Mouse (Mus musculus): ENCODE data around the gene Cfap43.

Cfap43 gene

DNA sequence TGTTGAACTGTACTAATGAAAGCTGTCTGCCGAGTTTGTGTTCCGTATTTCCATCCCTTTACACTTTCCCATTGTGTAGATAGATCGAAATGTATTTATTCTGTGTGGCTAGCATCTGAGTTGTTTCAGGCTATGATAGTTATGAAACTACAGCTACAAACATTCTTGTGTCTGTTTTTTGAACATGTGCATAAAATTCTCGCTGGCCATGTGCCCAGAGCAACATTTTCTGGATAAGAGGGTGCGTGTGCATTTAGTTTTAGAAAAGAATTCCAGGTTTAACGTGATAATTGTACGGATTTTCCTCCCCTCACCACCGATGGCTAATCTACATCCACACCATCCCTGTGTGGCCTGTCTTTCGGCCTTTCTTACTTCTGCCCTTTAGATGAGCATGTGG is 205.6 kb downstream of the Cfap43 start:
- in situ Hi-C loops (cut with MboI, MseI) = no loop called here

DNA sequence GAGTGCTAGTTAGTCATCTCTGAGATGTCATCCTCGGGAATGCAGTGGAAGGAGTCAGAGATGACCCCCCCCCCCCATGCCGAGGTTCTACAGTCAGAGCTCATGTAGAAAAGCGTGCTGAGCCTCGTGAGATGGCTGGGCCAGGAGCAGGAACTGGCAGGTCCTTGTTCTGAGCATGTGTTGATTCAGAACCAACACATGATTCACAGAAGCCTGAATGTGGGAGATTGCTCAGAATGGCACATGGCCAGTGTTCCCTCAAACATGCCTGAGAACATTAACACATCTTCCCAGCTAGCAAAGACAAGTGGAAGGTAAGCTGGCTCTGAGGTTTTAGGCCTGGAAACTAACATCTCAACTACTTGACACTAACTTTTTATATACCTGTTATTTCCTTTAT is 208.7 kb downstream of the Cfap43 start:
- in situ Hi-C loops (cut with MboI, MseI) = no loop called here

DNA sequence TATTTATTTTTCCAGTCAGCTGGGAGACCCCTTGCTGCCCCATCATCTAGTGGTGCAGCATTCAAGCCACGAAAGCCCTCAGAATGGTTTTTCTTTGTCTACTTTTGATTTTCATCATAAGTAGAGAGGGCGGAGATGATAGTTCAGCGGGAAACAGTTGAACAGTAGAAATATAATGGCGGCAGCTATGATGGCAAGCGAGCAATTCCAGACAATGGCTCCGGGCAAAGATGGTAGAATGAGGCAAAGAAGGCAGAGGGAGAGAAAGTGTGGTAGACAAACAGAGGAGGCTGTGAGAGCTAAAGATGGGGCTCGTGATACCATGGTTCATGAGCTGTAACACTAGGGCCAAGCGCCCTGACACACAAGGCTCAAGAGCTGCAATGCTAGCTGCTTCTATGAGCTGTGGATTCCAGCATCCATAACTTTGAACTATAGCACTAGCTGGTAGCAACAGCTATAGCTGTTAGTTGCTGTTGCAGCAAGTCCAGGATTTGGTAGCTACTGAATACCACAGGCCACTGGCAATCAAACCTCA is 213.2 kb downstream of the Cfap43 start:
- in situ Hi-C loops (cut with MboI, MseI) = no loop called here

DNA sequence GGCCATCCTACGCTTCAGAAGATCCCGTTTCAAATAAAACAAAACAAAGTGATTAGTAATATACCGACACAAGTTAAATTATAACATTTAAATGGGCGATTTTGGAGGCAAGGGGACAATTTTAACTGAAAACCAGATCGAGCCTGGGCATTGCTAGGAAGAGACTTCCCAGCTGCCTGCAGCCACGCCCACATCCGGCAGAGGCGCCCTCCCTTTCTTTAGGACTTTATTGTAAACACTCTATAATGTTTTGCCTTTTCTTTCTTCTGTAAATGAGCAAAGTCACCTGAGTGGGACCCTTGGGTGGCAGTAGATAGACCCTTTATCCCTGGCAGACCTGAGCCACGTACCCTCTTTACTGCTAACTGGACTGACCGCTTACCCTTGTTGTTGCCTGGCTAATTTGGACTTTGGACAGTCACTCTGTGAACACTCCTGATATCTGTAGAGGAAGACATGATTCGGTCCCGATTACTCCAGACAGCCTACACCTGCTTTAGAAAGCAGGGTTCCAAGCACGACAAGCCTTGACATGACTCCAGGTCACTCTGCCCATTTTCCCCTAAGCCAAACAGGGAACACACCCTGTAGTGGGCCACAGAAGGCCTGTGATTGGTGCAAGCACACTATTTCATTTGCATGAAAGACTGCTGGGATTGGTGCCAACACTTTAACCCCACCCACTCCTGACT is 213.9 kb downstream of the Cfap43 start:
- in situ Hi-C loops (cut with MboI, MseI) = no loop called here

DNA sequence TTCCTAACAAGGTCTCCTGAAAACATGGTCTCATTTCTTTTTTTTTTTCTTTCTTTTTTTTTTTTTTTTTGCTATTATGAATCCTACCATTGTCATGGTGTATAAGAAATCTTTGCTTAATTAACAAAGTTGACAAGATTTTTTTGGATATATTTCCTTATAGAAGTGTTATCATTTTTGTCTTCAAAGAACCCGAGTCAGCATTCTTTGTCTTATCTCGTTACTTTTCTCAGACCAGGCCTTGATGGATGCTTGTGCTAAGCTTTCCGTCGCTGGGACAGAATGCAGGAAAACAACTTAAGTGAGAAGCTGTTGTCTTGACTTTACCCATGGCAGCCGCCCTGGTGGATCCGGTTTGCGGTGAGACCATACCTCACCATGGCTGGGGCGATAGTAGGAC is 218.6 kb downstream of the Cfap43 start:
- in situ Hi-C loops (cut with MboI, MseI) = no loop called here

DNA sequence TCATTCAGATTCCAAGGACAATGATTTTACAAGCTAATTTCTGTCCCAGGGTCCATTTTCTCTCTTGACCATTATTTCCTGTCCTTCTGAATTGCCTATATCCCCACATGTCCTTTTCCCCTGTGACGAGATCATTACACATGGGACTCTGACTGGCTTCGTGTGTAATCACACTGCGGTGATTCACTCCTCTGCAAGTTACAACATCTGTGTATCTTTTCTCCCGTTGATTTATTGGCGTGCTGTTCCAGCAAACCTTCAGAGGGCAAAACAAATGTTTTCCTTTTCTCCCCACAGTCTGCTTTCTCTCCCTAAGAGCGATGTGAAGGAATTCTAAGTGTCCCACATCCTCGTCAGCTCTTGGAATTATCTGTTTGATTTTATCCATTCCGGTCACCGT is 219.3 kb downstream of the Cfap43 start:
- in situ Hi-C loops (cut with MboI, MseI) = no loop called here

DNA sequence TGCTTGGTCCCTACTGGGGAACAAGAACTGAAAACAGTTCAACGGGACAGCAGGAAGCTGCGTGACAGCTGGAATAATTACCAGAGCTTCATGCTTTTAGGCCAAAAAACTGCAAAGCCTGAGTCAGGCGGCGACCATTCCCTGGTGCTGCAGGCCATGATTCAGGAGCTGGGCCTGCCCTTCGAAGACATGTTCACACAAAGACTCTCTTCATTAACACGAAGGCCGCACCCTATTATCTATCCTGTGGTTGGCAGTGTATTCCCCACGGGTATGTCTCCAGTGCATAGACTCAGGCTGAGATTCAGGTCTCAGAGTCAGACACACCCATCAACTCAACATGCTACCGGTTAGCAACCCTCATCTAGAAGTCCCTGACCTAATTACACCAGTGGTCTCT is 220.8 kb downstream of the Cfap43 start:
- in situ Hi-C loops (cut with MboI, MseI) = no loop called here

DNA sequence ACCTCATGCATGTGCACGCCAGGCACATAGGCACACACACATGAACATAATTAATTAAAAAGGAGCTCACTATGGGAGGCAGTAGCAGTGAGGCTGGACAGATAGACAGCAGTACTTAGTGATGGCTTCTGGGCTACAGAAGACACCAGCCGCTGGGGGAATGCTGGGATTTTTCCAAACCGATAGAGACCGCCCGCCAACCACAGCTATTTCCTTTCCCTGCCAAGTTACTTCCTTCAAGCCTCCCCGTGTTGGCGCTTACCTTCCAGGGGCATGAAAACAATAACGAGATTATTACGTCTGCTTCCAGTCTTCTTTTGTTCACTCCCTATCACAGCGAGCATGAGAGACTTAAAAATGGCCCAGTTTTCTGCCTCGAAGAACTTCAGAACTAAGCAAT is 222.0 kb downstream of the Cfap43 start:
- in situ Hi-C loops (cut with MboI, MseI) = no loop called here

DNA sequence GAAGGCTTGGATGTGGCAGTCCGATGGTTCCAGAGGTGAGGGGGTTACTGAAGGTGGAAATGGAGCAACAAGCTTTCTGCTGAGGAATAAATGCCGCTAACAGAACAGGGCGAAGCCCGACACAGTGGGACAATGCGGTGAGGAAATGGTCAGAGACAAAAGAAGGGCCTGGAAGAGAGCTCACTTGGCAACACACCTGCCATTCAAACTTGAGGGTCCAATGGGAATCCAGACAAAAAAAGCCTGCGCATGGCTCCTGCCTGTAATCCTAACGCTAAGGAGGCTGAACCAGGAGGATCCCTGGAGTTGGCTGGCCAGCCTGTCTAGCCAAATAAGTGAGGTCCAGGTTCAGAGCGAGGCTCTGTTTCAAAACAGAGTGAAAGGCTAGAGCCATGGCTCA is 222.7 kb downstream of the Cfap43 start:
- in situ Hi-C loops (cut with MboI, MseI) = no loop called here

DNA sequence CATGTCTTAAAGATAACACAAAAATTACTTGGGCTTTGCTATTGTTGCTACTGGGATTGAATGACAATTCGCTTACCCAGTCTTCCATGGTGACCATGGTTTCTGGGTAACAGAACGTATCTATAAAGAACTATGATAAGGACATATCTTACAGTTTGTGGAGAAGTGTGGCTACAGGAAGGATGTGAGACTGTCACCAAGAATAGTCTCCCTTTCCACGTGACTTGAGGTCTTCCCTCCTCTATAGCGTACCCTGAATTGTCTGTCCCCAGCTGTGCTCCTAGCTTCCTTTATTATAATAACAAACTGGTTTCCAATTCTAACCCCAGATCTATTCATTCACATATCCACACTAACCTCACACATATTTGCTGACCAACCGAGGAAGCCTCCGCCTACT is 223.4 kb downstream of the Cfap43 start:
- in situ Hi-C loops (cut with MboI, MseI) = no loop called here

DNA sequence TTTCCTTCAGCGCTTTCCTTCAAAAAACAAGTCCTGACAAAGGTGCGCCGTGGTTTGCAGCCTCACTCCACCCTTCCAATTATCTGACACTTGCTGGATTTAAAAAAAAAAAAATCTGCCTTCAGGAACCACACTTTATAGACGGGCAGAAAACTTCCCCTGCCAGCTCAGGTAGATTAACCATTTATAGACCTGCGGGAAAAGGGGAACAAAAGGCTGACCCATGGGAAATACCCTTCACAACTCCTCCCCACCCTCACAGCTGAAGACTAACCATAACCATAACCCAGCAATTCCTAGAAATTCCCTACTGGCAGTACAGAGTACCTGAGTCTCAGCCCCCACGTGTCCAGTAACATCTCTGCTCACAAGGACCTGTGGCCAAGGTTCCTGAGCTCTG is 227.1 kb downstream of the Cfap43 start, which contains the start of gene Col17a1:
Gene Col17a1 (minus strand): TSS at position 101 of the 400 bp plus-strand sequence.
- in situ Hi-C loops (cut with MboI, MseI) = no loop called here

DNA sequence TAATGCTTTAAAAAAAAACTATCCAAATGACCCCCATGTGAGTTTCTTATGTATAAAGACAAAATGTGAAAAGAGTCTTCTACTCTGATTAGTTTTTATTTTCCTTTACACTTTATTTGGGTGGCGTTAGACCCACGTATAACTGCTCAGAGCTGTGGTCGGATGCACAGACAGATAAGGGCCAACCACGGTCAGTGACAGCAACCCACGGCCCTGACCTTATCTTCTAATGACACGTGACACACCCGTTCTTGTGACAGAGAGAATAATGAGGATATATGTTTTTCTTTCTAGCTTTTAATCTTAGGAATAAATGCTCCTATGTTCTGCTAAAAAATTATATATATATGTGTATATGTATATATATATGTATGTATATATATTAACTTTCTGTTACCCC is 229.5 kb downstream of the Cfap43 start:
- in situ Hi-C loops (cut with MboI, MseI) = loop anchor here (10.0 kb wide), 1 partner anchor 715 kb away; no protein-coding TSS in a partner anchor
